Mouse (Mus musculus) embryo, embryonic 11.5 days (tissue): ENCODE measurements around the gene Scrn2.

Experiments used
- DNase-seq: peaks from one replicate; pipeline ENCODE4 v3.0.0-alpha.2; 2012; ENCODE audit warnings: low read depth, low spot score

The Scrn2 gene

DNA sequence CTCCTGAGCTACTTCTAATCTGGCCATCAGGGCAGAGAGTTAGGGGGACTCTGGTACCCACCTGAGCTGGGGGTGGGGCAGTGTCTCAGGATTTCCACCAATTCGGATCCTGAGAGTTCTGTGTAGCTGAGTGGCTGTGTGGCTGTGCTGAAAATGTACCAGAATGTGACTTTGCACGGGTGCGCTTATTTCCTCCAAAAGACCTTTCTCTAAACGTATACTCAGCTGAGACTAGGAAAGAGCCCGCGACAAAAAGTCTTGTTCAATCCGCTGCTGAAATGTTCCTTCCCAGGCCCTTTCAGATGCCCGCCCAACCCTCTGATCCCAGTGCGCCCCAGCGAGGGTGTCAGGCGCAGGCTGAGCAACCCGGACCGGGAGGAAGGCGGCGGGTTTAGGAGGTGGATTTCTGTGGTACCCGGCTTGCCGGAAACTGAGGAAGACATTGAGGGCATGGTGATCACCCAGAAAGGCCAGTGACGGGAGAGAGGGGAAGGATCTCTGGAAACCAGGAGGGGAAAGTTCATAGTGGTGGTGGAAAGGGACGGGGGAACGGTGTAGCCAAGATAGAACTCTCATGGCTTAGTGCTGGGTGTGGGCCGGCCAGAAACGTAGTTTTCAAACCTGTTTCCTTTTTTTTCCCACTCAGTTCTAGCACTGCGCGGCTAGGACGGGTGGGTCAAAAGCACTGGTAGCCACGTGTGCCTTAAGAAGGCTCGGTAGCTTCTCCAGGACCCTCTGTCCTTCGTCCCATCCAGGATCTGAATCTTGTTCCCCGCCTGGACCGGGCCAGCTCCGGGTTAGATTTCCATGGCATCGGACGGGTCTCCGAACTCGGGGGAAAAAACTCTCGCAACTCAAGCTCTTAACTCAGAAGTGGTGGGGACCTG lies 11.8 kb upstream of the Scrn2 start:
- no peak for DNase-seq

DNA sequence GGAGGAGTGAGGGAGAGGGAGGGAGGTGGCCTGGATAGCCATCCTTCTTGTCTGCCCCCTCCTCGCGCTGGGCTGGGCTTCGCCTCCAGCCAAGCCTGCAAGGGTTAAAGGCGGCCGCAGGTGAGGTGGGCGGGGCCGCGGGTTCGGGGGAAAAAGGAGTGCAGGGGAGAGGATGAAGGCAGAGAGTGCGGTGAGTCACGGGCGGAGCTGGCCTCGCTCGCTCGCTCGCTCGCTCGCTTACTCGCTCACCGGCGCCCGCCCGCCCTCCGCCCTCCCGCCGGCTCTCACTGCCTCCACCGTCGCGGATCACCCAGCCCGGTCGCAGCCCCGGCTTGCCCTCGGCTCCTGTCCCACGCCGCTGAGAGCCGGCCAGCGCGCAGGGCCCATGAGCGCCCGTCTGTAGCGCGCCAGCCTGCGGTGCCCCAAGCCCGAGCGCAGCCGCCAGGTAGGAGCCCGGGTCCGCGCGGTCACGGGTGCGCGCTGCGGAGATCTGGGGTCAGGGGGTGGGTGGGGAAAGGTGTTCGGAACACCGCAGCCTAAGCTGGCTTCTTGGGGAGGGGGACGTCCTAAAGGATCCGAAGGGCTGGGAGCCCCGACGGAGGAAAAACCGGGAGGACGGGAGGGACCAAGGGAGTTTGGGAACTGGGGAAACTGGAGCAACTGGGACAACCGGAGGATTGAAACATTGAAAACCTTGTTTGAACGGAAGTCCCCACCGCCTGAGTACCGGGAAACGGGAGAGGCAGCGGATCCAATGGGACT lies 11.0 kb upstream of the Scrn2 start:
- no peak for DNase-seq

DNA sequence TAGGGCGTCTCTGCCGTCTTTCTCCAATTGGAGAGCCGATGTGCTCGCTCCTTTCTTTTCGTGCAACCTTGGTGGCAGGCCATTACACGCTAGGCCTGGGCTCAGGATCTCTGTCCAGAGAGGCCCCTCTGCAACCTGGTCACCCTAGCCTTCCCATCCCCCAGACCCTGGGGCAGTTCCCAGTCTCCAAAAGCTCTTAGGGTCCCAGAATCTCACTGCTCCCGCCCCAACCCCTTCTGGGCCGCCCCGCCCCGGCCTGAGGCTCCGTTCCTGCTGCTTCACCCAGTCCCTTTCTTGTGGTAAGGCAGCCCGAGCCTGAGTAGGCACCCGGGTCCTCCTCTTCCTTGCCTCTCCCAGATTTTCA lies 10.4 kb upstream of the Scrn2 start:
- DNase-seq, result no peak

DNA sequence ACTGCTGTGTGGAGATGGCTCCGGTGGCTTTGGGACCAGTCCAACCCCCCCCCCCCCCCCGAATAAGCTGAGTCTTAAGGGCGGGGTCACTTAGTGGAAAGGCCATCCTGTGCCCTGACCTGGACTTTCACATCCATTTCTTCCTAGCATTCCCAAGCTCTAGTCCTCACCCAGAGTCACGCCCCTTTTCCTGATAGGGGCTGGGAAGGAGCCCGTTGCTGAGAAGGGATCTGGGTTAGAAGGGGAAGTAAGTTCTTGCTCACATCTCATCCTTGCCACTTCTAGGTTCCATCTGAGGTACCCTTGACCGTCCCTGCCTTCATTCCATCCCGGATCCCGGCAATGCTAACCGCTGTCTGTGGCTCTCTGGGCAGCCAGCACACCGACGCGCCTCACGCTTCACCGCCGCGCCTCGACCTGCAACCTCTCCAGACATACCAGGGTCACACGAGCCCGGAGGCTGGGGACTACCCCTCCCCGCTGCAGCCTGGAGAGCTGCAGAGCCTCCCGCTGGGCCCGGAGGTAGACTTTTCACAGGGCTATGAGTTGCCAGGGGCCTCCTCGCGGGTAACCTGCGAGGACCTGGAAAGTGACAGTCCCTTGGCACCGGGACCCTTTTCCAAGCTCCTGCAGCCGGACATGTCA lies 8.5 kb upstream of the Scrn2 start:
- no peak for DNase-seq

DNA sequence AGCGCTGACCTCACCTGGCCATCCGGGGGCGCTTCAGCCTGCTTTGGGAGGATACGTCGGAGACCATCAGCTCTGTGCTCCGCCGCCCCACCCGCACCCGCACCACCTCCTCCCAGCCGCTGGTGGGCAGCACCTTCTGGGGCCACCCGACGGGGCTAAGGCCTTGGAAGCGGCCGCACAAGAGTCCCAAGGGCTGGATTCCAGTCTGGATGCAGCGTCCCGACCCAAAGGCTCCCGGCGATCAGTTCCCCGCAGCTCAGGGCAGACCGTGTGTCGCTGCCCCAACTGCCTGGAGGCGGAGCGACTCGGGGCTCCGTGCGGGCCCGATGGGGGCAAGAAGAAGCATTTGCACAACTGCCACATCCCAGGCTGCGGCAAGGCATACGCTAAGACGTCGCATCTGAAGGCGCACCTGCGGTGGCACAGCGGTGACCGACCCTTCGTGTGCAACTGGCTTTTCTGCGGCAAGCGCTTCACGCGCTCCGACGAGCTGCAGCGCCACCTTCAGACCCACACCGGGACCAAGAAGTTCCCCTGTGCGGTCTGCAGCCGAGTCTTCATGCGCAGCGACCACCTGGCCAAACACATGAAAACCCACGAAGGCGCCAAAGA lies 7.8 kb upstream of the Scrn2 start:
- peak; percentile 58 for DNase-seq

DNA sequence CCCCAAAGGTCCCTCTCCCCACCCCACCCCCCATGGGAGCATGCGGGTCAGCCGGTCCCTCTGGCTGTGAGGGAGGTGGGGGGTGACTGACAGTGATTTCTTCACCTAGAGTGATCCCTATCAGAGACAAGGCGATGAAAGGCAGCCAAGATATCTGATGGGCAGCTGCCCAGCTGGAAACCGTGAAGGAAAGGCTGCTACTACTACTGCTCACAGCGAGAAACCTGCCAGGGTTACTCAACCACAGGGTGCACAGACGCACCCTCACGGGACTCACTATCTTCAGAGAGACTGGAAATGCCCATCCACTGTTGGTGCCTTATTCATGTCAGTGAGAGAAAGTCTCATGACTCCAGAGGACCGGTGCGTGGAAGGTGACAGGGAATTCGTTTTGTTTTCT lies 4.8 kb upstream of the Scrn2 start:
- no peak for DNase-seq

DNA sequence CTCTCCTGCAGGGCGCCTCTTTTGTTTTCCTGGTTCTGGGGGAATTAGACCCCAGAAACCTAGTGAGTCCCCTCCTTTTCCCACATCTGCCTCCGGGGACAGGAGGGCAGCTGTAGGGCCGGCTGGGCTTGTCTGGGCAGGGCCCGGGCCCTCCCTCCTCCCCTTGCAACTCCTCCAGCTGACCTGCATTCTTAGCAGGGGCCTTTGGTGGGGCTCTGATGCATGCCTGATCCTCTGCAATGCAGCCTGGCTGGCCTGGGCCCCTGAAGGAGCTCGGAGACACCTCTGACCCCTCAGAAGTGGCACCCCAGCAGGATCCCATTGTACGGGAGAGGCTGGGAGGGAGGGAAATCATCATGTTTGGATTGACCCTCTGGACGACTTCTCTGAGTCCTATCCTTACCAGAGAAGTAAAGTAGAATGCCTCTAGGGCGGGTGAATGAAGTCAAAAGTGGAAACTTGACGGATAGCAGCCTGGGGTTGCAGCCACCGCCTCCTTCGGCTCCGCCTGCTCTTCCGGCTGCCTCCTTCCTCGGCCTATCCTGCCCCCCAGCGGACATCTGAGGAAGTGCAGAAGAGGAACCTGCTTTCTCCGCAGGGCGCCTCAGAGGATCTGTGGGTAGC lies 3.9 kb upstream of the Scrn2 start:
- peak; percentile 84 for DNase-seq

DNA sequence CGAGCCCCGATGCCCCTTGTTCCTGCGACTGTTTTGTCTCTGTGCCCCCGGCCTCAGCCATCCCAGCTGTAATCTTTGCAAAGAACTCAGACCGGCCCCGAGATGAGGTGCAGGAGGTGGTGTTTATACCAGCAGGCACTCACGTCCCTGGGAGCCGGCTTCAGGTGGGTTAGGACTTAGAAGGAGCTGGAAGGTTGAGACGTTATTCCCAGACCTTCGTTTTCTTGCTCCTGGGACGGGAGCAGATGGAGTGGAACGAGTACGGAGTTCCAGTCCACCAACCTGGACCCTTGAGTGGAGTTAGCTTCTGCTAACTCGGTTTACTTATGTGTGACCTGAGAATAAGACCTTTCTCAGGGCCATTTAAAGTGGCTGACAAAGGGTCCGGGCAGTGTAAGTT lies 688 bp downstream of the Scrn2 start:
- no peak for DNase-seq

DNA sequence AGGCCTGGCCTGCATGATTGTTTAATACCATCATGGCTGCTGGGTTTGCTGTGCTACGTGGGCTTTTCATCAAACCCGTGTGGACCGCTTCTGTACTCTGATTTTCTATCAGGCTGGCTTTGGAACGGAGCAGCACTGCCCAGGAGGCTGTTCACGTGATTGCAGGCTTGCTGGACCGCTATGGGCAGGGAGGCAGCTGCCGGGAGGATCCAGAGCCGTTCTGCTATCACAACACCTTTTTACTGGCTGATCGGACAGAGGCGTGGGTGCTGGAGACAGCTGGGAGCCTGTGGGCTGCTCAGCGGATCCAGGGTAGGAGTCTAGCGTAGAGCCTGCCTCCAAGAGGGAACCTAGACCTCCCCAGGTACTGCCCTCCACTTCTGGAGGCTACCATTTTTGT lies 2.2 kb downstream of the Scrn2 start:
- DNase-seq, result no peak

DNA sequence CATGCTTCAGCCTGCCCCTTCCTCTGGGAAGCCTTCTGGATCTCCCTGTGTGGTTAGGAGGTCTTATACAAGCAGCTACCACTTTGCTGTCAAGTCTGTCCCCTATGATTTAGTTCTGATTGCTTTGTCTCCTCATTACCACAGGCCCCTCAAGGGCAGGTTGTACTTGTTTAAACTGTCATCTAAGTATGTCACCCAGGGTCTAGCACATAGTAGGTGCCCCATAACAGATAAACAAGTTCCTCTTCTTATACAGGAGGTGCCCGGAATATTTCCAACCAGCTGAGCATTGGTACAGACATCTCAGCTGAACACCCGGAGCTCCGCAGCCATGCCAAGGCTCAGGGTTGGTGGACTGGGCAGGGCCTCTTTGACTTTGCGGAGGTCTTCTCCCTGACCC lies 2.8 kb downstream of the Scrn2 start:
- no peak for DNase-seq

DNA sequence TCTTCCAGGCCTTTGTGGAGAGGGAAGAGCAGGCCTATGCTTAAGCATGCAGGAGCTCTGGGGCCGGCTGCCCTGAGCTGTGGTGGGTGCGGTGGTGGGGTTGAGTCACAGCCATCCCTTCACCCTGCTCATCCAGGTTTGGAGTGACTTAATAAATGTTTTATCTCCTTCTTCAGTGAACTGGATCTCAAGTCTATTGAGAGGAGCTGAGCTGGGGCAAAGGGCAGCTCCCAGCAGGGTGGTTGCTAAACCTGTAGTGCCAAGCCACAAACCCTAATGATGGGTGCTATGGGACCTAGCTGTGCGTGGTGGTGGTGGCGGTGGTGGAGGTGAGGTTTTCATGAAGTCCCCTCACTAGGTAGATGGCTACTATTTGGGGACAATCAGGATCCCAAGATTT lies 4.0 kb downstream of the Scrn2 start:
- no peak for DNase-seq

DNA sequence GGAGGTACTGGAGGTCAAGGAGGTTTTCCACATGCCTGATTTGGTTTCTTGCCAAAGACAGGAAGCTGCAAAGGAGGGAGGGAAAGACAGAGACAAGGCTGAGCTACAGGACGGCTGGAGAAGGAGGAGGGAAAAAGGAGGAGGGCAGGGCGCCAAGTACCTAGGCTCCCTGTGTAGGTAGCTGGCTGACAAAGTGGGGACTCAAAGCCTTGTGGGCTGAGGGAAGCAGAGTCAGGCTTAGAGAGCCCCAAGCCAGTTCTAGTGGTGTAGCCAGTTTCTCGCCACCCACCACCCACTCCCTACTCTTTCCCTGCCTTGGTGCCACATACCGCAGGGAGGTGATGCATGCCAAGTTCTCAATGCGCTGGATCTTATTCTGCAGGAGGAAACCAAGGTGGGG lies 6.4 kb downstream of the Scrn2 start:
- no peak for DNase-seq

DNA sequence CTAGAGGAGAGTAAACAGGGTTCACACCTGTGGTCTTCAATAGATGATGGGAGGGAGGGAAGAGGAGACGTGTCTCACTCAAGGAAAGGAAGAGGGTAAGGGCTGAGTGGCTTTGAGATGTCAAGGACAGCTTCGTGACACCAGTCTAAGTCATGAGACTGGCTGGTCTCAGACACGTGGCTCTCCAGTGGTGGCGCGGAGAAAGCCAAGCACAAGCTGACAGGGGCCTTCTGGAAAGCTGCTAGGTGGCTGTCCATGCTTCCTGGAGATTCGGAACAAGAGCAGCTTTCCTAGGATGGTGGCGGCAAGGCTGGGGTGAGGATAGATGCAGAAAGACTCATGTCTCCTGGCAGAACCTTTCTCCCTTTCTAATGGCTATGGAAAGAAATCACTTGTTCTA lies 9.1 kb downstream of the Scrn2 start:
- DNase-seq, result no peak

DNA sequence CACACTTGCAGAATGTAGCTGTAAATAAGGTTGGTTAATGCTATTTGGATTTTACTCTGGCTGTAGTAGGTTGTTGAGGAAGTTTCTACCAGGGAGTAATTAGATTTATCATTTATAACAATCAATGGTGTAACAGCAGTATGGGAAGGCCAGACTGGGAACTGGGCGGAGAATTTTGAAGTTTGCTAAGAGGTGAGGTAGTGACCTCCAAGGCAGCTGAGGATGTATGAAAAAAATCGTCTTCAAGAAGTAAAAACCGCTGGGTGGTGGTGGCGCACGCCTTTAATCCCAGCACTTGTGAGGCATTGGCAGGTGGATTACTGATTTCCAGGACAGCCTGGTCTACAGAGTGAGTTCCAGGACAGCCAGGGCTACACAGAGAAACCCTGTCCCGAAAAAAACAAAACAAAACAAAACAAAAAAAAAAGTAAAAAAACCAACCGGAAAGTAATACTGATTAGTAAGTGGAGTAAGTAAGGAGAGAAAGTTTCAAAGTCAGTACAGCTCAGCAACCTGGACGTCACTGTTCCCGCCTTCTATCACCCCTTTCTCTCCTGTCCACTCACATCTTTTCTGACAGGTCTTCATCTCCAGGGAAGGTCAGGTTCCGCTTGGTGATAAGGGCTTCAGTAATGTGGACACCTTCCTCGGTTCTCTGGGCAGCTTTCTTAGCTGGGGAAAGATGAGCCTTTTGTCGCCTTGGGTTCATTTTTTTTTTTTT lies 10.7 kb downstream of the Scrn2 start:
- no peak for DNase-seq

DNA sequence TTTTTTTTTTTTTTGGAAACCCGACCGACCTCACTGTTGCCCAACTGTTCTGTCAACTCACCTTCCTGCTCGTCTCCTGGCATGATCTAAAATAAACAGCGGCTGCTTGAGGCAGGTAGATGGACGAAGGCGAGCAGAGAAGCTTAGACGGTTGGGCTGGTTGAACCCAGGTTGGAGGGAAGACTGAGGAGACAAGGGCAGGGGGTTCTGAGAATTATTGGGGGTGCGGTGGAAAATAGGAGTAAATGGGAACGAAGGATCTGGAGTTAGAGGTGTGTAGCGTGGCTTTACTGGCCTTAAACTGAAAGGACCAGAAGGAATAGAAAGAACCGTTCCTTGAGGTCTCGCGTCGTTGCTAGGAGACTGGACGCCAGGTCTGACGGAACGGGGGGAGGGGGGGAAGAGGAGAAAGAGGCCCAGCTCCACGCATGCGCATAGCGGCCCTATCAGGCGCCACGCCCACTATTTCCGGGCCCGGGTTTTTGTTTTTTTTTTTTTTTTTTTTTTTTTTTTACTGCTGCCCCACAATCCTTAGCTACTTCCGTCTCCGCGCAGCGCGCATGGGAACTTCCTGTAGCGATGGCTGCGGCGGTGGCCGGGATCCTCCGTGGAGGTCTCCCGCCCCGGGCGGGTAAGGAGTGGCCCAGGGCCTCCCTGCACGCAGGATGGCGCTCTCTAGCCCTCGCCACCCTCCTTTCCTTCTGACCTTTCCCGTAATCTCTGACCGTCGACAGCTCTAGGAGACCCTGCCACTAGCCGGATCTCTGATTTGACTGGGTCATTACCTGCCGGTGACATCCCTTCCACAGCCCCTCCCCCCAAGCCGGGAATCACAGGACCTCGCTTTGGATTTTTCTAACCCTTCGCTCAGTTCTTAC lies 11.5 kb downstream of the Scrn2 start, which contains the start of the genes Lrrc46 and Mrpl10:
Lrrc46 (minus strand) TSS at position 386 of the 878 bp plus-strand sequence.
Mrpl10 (plus strand) TSS at position 539 of the 878 bp plus-strand sequence.
- peak; percentile 81 for DNase-seq

DNA sequence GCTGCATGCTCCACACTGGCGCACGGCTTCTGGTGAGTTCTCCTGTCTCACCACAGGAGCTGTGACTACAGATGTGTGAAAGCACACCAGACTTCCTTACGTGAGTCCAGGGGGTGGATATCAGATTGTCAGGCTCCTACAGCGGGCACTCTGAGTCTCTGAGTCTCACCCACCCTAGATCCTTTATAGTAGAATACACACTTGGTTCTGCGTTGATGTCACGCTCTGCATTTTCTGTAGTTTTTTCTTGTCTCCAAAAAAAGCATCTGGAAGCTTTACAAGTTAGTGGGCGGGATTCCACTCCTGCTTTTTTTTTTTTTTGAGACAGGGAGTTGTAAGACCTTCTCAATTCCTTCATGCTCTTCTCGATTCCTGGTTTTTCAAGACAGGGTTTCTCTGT lies 15.2 kb downstream of the Scrn2 start:
- DNase-seq, result no peak

DNA sequence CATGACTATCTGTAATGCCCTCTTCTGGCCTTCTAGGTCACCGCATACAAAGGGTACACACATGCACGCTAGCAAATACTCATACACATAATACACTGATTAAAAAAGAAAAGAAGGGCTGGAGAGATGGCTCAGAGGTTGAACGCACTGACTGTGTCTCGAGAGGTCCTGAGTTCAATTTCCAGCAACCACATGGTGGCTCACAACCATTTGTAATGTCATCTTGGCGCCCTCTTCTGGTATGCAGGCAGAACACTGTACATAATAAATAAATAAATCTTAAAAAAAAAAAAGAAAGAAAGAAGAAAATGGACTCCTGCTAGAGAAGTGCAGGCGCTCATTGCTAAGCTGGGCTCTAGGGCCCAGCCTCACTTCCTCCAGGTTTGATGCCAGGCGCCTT lies 16.1 kb downstream of the Scrn2 start:
- DNase-seq, result no peak

DNA sequence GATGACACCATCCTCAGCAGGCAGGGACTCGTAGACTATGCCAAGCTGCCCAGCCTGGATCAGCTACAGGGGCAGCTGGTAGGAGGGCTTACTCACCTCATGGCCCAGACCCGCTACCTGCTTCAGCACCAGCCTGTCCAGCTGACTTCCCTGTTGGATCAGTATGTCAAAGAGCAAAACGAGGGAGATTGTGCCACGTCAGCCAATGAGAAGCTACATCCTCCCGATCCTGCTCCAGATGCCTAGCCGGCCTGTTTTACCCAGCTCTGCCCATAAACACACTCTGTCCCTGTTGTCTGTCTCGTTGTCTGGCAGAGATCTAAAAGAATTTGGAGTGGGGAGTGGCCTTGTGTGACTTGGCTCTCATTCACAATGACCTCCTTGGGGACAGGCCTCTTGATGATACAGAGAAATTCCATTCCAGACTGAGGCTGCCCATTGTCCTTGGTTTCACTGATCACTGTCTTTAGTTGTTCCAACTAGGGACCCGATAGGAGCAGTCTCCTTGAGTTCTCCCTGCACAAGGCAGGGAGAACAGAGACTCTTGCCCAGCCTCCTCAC lies 18.4 kb downstream of the Scrn2 start:
- DNase-seq, result no peak

DNA sequence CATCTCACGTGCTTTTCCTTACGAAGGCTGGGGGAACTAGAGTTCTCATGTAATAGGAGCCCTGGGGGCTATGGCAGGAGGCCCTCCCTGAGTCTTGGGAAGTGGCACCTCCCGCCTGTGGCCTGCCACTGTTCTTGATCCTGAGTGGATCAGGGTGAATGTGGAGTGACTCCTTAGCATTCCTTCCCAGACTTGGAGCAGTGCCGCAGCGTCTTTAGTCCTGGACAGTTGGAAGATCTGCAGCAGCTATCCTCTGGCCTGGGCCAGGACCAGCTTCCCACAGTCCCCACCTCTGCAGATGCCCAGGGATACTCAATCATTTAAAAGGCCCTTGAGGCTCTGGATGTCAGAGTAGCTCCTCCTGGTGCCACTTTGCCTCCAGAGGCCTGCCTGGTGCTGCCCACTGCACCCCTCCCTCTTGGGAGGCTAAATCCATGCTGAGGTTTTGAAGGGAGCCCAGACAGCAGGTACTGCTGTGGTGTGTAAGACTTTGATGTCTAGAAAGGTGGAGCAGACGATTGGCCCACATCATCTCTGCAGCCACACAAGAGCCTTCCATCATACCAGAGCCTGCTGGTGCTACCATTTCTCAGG lies 19.9 kb downstream of the Scrn2 start:
- DNase-seq, result no peak
